Mouse (Mus musculus) mature B cell (primary cell): ENCODE measurements around the gene Rufy2.
"Not testable (repeated sequence)": the region's sequence is repeated elsewhere in the genome, so short reads cannot be mapped to it uniquely, and the experiment has no call there.

Experiments used
- in situ Hi-C: fragments of 300-500 bp; cut with MboI; formaldehyde crosslinking; loops from 2 replicates; pipeline ENCODE4 v1.14.3; 2019

Gene Rufy2

DNA sequence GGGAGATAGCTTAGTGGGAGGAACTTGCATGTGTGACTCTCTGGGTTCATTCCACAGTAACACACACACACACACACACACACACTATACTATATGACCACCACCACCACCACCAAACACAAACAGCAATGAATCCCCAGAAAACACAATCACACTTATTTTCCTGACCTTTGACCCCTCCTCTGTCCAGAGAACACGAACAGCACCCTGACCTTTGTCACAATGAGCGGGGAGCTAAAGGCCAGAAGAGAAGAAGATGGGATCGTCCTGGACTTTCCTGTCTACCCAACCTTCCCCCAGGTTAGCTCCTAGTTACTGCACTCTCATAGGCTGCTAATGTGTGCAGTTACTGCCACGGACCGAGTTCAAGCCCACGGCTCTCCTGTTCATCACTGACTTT lies 72.0 kb downstream of the Rufy2 start:
- in situ Hi-C loops = no loop called here

DNA sequence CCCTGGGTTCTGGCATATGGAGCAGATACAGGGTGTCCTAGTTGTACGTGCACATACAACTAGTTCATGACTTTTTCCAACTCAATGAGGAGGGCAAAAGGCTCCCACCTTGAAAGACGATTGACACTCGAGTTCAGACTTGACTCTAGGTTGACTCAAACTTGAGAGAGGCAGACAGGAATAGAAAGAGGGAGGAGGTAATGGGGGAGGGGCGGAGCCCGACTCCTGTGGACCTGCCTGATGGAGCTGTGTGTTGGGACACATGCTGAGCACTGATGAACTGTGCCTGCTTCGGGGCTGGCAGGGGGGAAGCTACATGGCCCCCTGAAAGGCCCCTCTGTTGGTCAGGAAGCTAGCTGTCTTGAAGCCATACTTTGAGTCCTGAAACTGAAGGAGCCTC lies 73.0 kb downstream of the Rufy2 start:
- in situ Hi-C loops = no loop called here

- in situ Hi-C loops = not testable (repeated sequence)
Measured at GRCm38 (mm10) chr10:63054071-63054470, 74.0 kb downstream of the Rufy2 start.

GRCm38 (mm10) chr10:63054586-63054985 lies 74.6 kb downstream of the Rufy2 start:
- in situ Hi-C loops = no loop called here

- in situ Hi-C loops = no loop called here
Measured at GRCm38 (mm10) chr10:63056966-63057750, 77.1 kb downstream of the Rufy2 start.

DNA sequence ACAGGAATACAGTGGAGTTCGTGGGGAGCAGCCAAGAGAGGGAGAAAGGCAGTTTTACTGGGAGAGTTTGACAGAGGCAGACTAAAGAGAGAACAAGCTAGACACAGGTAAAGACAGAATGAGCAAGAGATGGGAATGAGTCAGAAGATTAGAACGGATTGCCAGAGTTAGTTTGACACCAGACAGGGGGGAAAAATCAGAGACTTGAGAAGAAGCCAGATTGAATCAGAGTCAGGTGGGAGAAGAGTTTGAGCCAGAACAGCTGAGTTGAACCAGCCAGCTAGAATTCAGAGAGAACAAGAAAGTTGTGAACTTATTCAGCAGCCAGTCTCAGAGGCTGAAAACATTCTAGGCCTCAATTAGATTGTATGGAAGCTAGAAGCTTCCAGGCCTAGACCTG lies 79.8 kb downstream of the Rufy2 start, which contains the start of gene Pbld1:
Gene Pbld1 (plus strand): TSS at position 301 of the 400 bp plus-strand sequence.
- in situ Hi-C loops = no loop called here

DNA sequence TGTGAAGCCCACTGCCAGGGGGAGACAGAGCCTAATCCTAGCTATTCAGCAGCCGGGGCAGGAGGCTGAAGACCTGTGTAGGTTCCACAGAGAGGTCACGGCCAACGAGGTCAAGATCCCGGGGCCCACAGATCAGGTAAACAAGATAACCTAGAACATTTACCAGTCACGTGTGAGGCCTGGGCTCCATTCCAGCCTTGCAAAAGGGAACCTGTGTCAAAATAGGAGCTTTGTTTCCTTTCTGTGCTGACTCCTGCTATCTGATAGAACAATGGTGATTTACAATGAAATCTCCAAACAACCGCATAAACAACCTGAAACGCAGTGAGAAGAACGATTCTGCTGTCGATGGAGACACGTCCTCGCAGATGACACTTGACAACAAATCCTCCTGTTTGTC lies 80.4 kb downstream of the Rufy2 start:
- in situ Hi-C loops = no loop called here

GRCm38 (mm10) chr10:63061266-63061665 lies 81.2 kb downstream of the Rufy2 start:
- in situ Hi-C loops = no loop called here

DNA sequence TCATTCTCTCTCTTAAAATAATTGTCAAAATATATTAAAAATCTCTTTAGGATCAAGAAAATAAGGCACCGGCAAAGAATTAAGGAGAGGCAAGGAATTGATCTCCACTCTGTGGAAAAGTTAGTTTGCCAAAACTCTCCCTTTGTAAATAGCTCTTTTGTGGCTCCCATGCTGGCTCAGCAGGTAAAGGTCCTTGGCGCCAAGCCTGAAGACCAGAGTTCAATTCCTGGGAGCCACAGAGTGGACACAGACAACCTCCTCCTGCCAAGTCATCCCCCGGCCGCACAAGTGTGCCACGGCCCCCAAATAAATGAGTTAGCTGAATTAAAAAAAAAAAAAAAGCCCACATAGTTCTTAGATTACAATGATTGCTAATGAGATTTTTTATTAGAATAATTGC lies 82.7 kb downstream of the Rufy2 start:
- in situ Hi-C loops = no loop called here

DNA sequence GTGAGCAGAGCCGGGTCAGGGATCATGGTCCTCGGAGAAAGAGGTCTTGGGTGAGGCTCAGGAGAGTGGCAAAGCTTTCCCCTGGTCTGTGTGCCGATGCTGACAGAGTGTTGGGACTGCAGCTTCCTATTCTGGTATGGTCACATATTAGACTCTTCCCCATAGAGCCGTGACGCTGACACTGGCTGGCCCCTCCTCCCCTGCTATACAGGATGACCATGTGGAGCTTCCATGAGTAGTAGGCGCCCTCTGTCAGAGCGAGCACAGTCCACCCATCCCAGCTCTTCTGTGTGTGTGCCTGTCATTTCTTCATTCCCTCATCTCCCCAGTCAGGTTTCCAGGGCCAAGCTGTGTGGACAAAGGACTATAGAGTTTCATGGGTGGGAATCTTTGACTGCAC lies 83.3 kb downstream of the Rufy2 start:
- in situ Hi-C loops = no loop called here

- in situ Hi-C loops = no loop called here
Measured at GRCm38 (mm10) chr10:63064516-63064915, 84.5 kb downstream of the Rufy2 start.

- in situ Hi-C loops = no loop called here
Measured at GRCm38 (mm10) chr10:63065561-63065960, 85.5 kb downstream of the Rufy2 start.

GRCm38 (mm10) chr10:63065988-63066387 lies 86.0 kb downstream of the Rufy2 start:
- in situ Hi-C loops = no loop called here
